Mouse (Mus musculus): ENCODE data around the gene Irgm2.
"Not testable (repeated sequence)": the region's sequence is repeated elsewhere in the genome, so short reads cannot be mapped to it uniquely, and the experiment has no call there.

Irgm2 gene

DNA sequence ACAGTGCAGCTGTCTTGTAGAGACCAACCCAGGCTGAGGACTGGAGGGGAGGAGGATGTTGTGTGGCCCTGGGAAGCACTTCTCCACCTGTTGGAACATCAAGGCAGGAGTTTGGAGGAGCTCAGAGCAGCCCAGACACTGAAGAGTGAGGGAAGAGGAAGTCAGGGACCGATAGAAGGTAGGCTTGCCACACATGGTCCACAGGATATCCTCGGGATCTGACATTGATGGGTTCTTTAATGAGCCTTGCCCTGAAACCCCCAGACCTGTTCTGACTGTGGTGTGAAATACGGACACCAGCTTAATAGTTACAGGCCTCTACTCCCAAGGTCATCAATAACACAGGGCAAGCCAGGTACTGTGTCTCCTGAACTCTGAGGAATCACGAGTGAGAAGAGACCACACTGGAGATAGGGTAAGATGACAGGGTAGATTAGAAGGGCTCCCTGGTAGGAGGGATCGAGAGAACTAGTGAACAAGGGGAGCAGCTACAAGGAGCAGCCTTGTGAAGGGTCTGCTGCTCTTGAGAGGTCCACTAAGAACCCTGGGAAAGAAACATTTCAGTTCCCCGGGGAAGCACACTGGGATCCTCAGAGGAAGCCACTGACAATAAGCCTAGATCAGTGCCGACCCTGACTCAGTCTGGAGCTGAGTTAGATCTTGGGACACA lies 14.4 kb downstream of the Irgm2 start:
- no peak for DNase-seq

DNA sequence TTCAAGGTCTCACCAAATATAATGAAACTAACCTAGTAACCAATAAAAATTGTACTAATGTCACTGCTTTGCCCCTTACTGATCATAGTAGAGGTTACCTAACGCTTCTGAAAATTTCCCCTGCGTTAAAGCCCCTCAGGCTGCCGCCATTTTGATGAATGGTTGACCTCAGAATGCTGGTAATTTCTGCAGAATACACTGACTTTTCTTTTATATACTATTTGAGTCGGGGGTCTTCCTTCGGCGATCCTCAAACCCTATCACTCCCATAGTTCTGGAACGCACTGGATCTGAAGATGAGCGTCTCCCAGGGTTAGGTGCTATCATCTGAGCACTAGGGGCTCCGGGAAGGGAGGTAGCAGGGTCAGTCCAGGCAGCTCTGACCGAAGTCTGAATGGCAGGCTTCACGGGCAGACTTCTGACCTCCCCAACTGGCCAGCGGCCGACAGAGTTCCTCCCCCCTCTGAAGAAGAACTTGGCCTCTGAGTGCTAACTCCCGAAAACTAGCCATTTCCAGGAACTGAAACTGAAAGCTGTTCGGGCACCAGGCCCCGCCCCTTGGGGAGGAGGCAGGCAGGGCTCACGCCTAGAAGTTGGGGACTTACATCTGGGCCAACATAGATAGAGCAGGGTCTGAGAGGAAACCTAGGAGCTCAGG lies 15.1 kb downstream of the Irgm2 start:
- DNase-seq: peak; percentile 88 to 90

DNA sequence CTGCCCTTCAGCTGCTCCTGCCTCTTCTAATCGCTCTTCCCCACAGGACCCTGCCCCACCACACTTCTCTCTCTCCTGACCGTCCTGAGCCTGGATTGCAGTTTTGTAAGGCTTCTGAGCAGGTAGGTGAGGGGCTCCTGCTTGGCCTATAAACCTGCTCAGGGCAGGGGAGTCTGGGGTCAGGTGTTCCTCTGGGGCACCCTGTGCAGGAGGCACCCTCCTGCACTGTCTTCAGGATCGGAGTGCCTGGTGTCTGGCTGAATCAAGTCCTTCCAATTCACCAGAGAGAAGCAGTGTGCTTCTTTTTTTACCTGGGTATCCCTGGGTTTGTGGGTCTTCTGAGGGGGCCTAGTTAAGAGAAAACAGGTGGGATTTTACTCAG lies 15.6 kb downstream of the Irgm2 start:
- DNase-seq: not testable (repeated sequence)

DNA sequence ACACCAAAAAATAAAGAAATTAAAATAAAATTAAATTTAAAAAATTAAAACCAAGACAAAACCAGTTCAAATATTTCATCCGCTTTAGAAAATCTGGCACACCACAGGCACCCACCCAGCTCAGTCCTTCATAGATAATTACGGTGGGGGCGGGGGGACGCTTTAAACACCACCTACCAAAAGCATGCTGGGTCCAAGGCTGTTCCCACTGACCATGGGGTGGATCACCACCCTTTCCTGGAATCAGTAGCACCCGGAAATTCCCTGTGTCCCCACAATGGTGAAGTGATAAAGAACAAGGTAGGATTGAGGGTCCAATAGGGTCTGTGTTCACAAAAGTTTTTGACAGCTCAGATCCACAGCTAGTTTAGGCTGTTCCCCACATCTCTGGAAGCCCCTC lies 16.4 kb downstream of the Irgm2 start:
- DNase-seq: no peak

DNA sequence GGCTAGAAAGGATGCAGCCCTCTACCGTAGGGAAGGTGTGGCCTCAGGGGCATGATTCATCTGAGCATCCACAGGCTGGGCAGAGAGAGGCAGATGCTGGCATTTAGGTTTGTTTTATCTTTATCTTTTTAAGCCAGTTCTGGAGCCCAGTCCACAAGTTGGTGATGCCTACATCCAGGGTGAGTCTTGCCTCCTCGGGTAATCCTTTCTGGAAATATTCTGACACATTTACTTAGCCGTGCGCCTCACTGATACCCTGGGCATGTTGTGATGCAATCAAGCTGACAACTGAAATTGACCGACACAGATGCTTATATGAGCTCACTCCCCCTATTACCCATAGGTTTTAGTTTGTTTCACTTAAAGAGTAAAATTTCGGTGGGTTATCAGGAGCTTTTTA lies 17.4 kb downstream of the Irgm2 start:
- no peak for DNase-seq

DNA sequence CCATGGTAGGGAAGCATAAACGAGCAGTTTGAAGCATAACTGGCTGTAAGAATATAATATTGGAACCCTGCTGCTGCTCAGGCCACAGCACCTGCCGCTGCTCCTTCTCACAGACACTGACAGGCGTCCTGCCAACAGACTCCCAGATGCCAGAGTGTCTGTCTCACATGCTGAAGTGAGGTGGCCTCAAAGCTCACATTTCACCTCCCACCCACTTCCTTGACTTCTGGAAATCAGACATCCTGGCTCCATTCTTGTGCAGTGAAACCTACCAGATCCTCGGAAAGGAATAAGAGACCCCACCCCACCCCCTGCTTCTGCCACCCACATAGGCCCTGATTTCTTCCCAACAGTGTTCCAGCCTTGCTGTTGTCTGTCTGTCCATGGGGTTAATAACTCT lies 24.3 kb downstream of the Irgm2 start:
- peak; percentile 46 to 65 for DNase-seq

DNA sequence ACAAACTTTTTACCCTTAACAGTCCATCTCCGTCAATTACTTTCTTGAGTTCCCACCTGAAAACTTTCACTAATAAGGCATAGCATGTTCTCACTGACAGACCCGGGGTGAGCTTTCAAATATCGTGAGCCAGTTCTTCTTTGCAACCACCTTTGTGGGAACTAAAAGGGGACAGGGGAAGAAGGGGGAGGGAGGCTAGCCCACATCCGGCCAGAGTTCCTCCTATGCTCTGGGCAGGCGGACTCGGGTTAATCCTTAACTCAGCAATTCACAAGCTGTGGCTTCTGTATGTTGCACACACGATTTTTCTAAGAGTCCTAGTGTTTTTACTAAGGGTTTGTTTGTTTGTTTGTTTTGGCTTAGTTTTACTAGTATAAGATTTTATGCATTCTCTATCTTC lies 24.9 kb downstream of the Irgm2 start:
- DNase-seq: peak; percentile 70 to 78

DNA sequence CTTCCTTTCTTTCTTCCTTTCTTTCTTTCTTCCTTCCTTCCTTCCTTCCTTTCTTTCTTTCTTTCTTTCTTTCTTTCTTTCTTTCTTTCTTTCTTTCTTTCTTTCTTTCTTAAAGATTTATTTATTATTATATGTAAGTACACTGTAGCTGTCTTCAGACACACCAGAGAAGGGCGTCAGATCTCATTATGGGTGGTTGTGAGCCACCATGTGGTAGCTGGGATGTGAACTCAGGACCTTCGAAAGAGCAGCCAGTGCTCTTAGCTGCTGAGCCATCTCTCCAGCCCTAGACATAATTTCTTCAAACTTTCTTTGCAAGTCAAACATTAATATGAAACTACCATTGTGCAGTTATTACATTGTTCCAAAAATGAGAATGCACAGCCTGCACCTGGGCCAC lies 25.5 kb downstream of the Irgm2 start:
- DNase-seq: peak in 1 of 2 experiments; percentile 44

DNA sequence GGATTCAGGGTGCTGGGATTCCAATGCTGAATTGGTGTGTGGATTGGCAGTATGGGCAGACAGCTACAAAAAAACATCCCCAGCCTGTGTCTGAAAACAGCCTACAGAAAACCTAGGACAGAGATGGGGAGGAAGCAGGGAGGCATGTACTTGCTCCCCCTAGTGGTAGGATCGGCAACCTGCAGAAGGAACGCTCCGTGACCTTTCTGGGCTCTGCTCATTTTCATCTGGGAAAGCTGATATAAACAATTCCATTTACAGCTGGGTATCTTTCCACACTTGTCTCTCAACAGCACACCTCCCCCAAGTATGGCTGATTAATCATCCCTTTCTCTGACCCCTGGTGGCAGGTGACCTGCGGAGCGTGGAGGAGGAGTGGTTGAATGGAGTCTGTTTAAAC lies 26.2 kb downstream of the Irgm2 start:
- peak; percentile 73 to 78 for DNase-seq

DNA sequence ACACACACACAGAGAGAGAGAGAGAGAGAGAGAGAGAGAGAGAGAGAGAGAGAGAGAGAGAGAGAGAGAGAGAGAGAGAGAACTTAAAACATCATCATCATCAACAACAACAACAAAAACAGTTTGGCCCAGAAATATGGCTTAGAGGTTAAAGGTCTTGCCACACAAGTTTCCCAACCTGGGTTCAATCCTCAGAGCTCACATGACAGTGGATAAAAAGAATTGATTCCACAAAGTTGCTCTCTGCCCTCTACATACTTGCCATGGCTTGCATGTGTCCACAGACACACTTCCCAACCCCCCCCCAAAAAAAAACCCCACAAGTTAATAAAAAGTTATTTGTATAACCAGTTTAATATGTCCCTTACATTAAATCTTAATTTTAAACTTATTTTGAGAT lies 27.0 kb downstream of the Irgm2 start:
- DNase-seq: no peak

DNA sequence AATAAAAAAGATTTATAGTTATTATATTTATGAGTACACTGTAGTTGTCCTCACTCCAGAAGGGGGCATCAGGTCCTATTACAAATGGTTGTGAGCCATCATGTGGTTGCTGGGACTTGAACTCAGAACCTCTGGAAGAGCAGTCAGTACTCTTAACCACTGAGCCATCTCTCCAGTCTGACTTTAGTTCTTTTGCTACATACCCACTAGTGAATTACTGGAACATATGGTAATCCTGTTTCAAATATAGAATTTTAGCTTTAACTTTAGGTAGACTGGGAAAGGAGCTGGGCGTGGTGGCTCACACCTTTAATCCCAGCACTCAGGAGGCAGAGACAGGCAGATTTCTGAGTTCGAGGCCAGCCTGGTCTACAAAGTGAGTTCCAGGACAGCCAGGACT lies 28.6 kb downstream of the Irgm2 start:
- DNase-seq: not testable (repeated sequence)

DNA sequence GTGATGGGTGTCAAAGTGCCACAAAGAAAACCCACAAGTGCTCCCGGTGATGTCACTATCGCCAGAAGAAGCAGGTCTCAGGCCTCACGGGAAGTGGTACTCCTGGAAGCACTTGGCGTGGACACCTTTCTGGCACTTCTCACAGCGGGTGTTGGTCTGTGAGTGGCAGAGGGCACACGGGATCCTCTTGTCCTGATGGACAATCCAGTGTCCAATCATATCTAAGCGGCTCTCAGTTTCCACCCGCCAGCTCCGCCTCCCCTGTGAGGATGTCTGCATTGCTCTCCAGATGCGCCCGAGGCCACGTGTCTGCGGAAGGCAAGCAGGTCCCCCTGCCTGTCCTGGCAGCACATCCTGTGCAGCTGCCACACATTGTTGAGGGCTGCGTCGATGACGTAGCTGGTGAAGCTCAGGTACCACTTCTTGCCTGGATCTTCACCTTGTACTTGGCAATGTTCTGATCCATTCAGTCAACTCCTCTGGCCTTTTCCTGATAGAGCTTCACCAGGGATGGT lies 31.0 kb downstream of the Irgm2 start:
- peak; percentile 62 to 84 for DNase-seq

DNA sequence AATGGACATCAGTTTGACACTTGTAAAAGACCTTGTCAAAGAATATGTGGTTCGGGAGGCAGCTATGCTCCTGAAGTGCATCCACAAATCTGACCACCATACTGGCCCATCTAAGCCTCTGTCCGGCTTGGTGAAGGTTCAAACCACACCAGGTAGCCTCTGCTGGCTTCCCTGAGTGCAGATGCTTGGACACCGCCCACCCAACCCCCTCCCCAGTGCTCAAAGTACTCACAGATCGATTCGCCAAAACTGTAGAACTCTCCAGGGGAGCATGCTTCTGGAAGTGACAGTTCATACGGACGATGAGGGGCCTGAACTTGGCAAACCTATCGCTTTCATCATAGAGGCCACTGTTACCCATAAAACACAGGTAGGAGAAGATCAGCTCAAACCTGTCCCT lies 31.7 kb downstream of the Irgm2 start:
- DNase-seq: no peak

DNA sequence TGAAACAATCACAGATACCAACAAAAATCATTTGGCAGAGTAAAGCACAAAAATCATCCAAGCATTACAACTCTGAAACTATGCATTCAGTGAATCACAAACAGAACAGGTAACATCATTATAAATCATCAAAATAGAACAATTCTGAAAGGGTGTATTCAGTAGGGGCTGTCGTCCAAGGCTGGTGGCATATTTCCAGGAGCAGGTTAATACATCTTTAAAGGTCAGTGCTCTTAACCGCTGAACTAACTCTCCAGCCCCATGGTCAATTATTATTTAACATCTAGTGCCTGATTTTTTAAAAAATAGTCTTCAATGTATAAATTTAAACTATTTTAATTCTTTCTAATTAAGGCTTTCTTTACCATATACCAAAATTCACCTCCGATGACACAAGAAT lies 35.1 kb downstream of the Irgm2 start:
- not testable (repeated sequence) for DNase-seq

DNA sequence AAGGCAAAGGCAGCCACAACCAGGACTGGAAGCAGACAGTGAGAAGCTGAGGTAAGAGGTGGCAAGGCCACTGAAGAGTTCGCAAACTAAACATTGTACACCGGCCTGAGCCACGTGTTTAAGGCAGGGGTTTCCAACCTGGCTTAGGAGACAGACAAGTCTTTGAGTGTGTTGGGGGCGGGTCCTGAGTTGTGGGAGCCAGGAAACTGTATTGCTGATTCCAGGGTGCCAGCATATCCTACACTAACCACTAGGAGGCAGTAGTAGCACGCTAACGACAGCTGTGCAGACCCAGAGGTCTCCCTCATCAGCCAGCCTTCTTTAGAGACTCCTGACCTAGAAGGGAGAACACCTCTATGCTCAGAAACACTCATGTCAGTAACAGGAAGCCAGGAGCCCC lies 35.7 kb downstream of the Irgm2 start:
- peak; percentile 56 for DNase-seq

DNA sequence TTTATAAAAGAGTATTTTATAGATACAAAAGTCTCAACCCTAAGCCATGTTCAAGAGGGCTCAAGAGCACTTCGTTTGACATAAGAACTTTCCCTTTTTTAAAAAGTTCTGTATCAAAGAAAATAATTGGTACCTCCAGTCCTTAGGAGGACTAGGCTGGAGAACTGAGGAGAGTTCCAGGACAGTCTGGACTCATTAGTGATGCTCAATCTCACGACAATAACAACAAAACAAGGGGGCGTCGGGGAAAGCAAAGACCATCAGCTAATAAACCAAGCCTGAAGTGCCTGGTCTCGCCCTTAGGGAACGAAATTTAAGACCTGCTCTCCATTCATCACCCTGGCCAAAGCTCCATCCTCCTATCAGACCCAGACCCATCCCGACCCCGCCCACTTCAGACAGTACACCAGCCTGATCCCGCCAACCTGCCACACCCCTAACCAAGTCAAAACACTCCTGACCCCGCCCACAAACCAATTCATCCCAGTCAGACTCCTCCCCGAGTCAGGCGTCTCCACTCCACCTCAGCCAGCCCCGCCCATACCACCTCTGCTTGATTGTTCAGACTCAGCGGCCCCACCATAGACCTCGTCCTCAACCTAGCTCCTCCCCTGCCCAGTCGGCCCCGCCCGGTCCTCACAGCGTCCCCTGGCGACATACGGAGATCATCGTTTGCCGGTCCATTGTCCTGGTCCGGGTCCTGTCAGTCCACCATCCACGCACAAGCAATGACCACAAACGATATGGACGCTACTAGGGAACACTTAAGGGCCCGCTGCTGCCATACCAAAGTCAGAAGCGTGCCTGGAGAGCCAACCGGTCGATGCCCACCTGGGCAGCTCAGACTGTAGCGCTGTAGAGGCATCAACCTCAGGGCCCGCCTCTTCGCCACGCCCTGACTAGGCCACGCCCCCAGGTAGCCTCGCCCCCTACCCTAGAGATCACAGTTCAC lies 39.7 kb downstream of the Irgm2 start:
- peak; percentile 42 to 62 for DNase-seq

DNA sequence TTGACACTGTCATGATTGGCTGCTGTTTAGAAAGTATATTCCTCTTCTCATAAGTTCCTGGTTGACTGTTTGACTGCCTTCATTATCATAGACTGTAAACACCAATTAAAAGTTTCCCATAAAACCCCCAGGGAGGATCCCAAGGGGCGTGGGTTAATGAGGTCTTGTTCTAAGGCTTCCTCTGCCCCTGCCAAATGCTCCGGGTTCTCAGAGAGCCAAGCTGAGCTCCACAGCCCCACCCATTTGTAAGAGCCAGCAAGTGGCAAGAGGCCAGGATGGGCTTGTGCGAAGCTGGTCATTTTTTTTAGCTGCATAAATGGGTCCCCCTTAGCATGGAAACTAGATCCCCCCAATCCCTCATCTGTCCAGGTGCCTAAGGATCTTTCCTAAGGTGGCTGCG lies 47.9 kb downstream of the Irgm2 start:
- no peak for DNase-seq

DNA sequence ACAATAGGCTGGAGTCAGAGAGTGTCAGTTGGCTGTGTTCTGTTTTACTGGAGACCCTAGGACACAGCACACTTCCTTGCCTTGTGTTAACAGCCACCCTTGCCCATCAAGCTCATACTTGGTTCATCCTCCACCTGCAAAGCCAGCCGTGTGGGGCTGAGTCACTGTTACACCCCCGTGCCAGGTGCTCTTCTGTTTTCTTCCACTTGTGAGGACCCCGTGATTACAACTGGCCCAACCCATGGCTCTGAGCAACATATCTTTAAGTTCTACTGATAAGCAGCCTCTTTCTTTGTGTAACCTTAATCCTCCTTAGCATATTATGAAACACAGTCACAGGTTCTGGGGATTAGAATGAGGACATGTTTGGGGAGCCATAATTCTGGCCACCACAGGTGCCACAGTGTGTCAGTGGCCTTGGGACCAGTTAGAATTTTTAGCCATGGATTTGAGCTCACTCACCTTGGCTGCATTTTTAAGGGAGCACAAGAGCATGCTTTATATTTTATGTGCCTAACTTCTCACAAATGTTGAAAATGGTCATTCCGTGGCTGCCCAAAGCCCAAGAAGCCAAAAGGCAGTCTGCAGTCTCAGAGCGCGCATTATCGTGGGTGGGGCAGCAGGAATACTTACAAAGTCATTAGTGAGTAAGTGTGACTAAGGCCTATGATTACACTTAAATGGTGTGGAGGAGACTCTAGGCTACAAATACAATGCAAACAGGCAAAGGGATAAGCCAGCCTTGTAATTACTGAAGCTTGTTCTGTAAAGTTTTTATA lies 50.0 kb downstream of the Irgm2 start:
- no peak for DNase-seq

DNA sequence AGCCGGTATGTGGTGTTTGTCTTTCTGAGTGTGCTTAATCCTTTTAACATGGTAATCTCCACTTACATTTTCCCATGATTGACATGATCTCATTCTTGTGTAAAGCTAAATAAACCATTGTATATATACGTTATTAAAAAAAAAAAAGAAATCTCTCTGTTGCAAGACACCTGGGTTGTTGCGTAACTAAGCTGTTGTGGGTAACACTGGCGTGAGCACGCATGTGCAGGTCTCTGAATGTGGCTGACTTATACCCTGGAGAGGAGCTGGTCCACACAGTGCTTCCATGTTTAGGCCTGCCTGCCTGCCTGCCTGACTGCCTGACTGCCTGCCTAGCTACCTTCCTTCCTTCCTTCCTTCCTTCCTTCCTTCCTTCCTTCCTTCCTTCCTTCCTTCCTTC lies 51.1 kb downstream of the Irgm2 start:
- no peak for DNase-seq

DNA sequence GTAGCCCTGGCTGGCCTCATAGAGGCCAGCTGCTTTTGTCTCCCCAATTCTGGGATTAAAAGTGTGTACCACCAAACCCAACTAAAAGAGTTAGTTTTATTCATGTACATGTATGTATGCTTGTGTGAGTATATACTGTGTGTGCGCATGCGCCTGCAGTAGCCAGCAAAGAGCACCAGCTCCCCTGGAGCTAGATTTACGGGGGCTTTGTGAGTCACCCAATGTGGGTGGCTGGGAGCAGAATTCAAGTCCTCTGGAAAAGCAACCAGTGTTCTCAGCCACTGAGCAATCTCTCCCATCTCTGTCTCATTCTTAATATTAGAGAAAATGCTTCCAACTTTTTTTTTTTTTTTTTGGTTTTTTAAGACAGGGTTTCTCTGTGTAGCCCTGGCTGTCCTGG lies 55.0 kb downstream of the Irgm2 start:
- DNase-seq: no peak

DNA sequence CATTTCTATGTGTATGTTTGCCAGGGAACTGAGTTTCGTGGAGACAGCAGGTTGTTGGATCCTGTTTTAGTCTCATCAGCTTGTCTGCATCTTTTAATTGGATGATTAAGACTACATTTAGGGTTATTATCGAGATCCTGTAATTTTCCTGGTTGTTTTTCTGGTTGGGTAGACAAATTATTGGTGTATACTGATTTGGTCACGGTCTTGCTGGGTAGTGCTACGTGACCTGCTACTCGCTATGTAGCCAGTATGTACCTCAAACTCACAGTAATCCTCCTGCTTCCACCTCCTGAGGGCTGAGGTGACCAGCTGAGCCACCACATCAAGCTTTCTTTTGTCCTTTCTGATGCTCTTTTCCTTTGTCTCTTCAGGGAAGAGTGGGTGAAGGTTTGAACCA lies 58.4 kb downstream of the Irgm2 start:
- DNase-seq: no peak

DNA sequence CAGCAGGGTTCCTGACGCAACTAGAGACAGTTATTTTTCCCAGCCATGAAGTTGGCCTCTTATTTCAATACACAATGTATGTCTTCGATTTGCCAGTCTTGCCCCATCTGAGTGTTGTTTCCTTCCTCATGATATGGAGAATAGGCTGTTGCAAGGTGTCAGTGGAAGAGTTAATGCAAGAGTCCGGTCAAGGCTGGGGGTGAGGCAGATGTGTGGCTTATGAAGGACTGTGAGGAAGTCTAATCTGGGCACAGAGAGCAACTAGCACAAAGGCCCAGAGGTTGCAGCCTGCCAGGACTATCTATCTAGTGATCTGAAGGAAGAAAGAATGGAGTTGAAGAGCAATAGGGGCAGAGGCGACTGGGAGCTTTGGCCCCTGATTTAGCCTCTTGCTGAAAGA lies 60.7 kb downstream of the Irgm2 start:
- DNase-seq: no peak

DNA sequence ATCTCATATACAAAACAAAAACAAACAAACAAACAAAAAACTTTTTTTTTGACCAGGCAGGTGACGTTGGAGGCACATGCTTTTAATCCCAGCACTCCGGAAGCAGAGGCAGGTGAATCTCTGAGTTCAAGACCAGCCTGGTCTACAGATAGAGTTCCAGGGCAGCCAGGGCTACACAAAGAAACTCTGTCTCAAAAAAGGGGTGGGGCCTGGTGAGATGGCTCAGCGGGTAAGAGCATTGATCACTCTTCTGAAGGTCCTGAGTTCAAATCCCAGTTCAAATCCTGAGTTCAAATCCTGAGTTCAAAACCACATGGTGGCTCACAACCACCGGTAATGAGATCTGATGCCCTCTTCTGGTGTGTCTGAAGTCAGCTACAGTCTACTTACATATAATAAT lies 62.4 kb downstream of the Irgm2 start:
- no peak for DNase-seq

Data from thymus, postnatal 36 days (tissue).